Mouse (Mus musculus): ENCODE measurements around the gene St6galnac3.

DNA sequence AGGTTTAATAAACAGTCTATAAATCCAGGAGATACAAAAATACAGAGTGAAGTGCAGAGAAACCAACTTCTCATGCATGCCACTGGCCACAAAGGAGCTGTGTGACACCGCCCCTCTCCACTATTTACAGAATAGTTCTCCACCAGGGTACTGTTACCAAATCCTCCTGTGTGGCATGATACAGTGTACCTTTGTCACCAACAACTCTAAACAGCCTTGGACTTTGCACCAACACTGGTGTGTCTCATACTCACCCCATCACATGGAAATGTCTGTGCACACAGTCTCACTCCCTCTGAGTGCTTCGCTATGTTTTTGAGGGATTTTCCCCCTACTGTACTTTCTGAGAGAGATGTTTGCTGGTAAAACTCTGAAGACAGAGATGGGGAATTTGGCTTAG lies 217.4 kb downstream of the St6galnac3 start:
- TF ChIP-seq CTCF (IDR thresholded peaks at IDR 0.05; ENCODE audit: low read depth) (no peak), EP300 (optimal IDR thresholded peaks at IDR 0.05) (no peak)
